Mouse (Mus musculus): ENCODE data around the gene Vps54. TPM values are rescaled to one million over a fixed set of nuclear protein-coding genes. Genes with fewer than 3 reads are reported as not detected.

The Vps54 gene
- polyA plus RNA-seq, 1 experiment from 2014 or later, result 6.7 TPM

DNA sequence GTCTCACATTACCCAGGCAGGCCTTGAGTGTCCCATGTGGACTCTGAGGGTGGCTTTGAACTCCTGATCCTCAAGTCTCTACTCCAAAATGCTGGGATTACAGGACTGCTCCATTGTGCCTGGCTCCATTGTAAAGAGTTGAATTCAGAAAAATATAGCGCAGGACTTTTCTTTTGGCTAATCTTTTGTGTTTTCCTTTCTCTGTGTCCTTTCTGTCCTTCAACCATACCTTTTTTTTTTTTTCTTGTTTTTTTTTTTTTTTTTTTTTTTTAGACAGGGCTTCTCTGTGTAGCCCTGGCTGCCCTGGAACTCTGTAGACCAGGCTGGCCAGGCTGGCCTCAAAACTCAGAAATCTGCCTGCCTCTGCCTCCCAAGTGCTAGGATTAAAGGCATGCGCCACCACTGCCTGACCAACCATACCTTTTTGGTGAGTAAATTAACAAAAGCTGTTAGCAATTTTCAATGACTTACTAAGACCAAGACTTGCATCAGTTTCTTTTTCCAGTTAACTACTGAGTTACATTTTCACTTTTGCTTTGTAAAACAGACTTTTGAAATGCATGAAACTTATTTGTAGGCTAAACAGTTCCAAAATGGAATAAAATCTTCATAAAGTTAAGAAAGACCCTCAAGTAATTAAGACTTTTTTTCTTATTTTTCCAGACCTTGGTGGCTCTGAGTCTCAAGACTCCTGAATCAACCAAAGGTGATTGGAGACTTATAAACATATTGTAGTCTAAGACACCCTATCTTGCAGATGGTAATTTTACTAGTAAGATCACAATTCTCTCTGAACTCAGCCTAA is 1.4 kb upstream of the Vps54 start:
- ATAC-seq (ENCODE audit: low FRiP score, low TSS enrichment) (no peak), DNase-seq (ENCODE audit: low spot score) (no peak)
- no peaks in the 10 kb centered on the region for H3K36me3 ChIP-seq (ENCODE audit: control insufficient read depth, insufficient read depth, low read length)
- no peak overlapping the region for H3K4me2 ChIP-seq (replicated peaks; ENCODE audit: low read depth)
- no peaks in the 10 kb centered on the region for H3K9me3 ChIP-seq (ENCODE audit: control insufficient read depth, low read length)
- H3K4me3 ChIP-seq (ENCODE audit: low read depth, low read length), result no peak overlapping the region
- H3K27me3 ChIP-seq (ENCODE audit: control insufficient read depth, insufficient read depth, low read length), result no peaks in the 10 kb centered on the region
- no peak for TF ChIP-seq EP300 (optimal IDR thresholded peaks at IDR 0.05)
- no peaks in the 10 kb centered on the region for H3K4me1 ChIP-seq (replicated peaks; ENCODE audit: control insufficient read depth, insufficient read depth)
- no peak overlapping the region for H3K27ac ChIP-seq (replicated peaks)
- no peak overlapping the region for H3K9ac ChIP-seq (ENCODE audit: low read length)
- WGBS, result 86% methylated on average over 2 of the region's 2 CpGs

DNA sequence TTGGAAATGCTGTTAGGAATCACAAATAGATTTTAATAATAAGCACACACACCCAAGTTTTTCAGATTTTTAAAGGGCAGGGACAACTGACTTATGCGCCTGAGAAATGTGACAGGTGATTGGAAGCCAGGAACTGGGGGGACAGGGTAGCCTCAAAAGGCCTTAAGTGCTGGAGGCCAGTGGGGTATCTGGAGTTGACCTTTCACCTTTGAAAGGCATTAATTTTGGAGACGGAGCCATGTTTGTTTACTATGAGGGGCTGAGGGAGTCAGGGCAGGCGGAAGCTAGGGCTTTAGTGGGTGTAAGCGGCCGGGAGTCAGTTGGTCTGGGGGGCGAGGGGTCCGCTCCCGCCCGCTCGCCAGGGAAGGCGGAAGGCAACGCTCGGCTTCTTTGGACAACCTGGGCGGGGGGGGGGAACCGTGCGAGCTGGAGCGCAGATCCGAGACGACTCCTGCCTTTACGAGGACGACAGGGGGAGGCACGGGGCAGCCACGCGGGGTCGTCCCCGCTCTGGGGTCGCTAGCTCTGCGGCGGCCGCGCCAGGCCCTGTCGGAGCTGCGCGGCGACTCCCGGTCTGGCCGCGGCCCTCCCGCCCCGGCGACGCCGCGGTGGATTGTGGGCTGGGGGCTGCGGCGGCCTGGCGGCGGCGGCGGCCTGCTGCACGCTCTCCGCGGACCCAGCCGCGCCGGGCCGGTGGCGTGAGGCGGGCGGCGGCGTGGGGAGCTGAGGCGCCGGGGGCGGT is 631 bp upstream of the Vps54 start:
- under 1% methylated on average over 18 of the region's 65 CpGs for WGBS
- Histone ChIP-seq H3K27me3 (ENCODE audit: control insufficient read depth, insufficient read depth, low read length) (no peaks in the 10 kb centered on the region), H3K27ac (replicated peaks) (peak overlapping the region; percentile 98), H3K9ac (ENCODE audit: low read length) (peak overlapping the region; percentile 100), H3K9me3 (ENCODE audit: control insufficient read depth, low read length) (no peaks in the 10 kb centered on the region), H3K36me3 (ENCODE audit: control insufficient read depth, insufficient read depth, low read length) (no peaks in the 10 kb centered on the region), H3K4me2 (replicated peaks; ENCODE audit: low read depth) (peak overlapping the region; percentile 80), H3K4me3 (ENCODE audit: low read depth, low read length) (peak overlapping the region; percentile 98), H3K4me1 (replicated peaks; ENCODE audit: control insufficient read depth, insufficient read depth) (no peaks in the 10 kb centered on the region)
- DNase-seq (ENCODE audit: low spot score) (peak; percentile 67), ATAC-seq (ENCODE audit: low FRiP score, low TSS enrichment) (peak; percentile 76)
- TF ChIP-seq CTCF (IDR thresholded peaks at IDR 0.05; ENCODE audit: low read depth) (peak; percentile 16; the same call in 1 of the 2 replicates), EP300 (optimal IDR thresholded peaks at IDR 0.05) (no peak)

DNA sequence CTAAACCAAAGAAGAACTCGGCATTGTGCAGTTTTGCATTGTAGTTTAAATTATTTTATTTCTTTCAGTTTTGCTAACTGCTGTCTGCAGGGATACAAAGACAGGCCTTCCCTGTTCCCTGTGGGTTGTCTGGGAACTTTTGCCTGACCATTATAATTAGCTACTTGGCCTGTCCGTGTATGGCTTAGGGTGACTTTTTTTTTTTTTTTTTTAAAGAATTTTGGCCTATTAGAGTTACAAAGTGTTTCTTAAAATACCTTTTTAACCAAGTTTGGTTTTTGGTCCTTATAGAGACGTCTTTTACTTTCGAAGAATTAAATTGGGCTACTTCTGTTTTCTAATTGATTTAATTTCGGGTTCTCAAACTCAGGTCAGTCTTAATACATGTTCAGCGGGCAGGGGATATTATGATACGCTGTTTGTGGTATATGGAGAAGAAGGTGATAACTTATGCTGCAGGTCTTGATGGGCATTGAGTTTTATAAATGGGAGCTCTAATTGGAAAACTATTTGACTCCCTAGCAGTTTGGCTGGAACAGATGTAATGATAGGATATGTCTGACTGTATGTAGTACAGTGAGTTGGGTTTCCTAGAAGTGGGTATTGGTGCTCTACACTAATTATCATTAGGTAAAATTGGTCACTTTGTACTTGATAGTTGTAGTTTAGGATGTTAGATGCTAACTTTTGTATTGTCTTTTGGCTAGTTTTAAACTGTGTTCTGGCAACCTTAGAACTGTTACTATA is 855 bp downstream of the Vps54 start:
- ATAC-seq (ENCODE audit: low FRiP score, low TSS enrichment), result no peak
- 21% methylated on average over 7 of the region's 7 CpGs for WGBS
- TF ChIP-seq CTCF (IDR thresholded peaks at IDR 0.05; ENCODE audit: low read depth) (no peak), EP300 (optimal IDR thresholded peaks at IDR 0.05) (no peak)
- no peaks in the 10 kb centered on the region for H3K4me1 ChIP-seq (replicated peaks; ENCODE audit: control insufficient read depth, insufficient read depth)
- peak overlapping the region; percentile 100 for H3K9ac ChIP-seq (ENCODE audit: low read length)
- peak overlapping the region; percentile 80 for H3K4me2 ChIP-seq (replicated peaks; ENCODE audit: low read depth)
- peak overlapping the region; percentile 98 for H3K27ac ChIP-seq (replicated peaks)
- no peaks in the 10 kb centered on the region for H3K36me3 ChIP-seq (ENCODE audit: control insufficient read depth, insufficient read depth, low read length)
- H3K27me3 ChIP-seq (ENCODE audit: control insufficient read depth, insufficient read depth, low read length), result no peaks in the 10 kb centered on the region
- no peak for DNase-seq (ENCODE audit: low spot score)
- H3K4me3 ChIP-seq (ENCODE audit: low read depth, low read length), result peak overlapping the region; percentile 98
- no peaks in the 10 kb centered on the region for H3K9me3 ChIP-seq (ENCODE audit: control insufficient read depth, low read length)

DNA sequence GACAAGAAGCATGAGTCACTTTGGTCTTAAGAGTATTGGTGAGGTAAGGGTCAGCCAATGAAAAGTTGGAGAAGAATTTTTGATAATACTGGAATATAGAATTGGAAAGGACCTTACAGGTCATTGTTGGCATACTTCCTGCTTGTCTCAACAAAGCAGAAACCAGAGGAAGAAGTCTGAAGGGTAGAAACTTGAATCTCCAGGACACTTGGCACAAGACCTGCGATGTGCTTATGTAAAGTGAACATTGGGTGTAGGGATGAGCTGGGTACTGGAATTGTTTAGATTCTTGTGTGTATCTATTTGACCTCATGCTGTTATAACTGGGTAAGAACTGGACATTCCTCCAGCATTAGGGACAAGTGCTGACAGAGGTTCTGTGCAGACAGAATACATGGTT is 2.3 kb downstream of the Vps54 start:
- Histone ChIP-seq H3K9ac (ENCODE audit: low read length) (no peak overlapping the region), H3K4me3 (ENCODE audit: low read depth, low read length) (no peak overlapping the region), H3K4me2 (replicated peaks; ENCODE audit: low read depth) (no peak overlapping the region), H3K4me1 (replicated peaks; ENCODE audit: control insufficient read depth, insufficient read depth) (no peaks in the 10 kb centered on the region), H3K36me3 (ENCODE audit: control insufficient read depth, insufficient read depth, low read length) (no peaks in the 10 kb centered on the region), H3K27me3 (ENCODE audit: control insufficient read depth, insufficient read depth, low read length) (no peaks in the 10 kb centered on the region), H3K9me3 (ENCODE audit: control insufficient read depth, low read length) (no peaks in the 10 kb centered on the region), H3K27ac (replicated peaks) (no peak overlapping the region)
- TF ChIP-seq CTCF (IDR thresholded peaks at IDR 0.05; ENCODE audit: low read depth) (no peak), EP300 (optimal IDR thresholded peaks at IDR 0.05) (no peak)
- DNase-seq (ENCODE audit: low spot score) (no peak), ATAC-seq (ENCODE audit: low FRiP score, low TSS enrichment) (no peak)
- 30% methylated on average over 1 of the region's 1 CpGs for WGBS

DNA sequence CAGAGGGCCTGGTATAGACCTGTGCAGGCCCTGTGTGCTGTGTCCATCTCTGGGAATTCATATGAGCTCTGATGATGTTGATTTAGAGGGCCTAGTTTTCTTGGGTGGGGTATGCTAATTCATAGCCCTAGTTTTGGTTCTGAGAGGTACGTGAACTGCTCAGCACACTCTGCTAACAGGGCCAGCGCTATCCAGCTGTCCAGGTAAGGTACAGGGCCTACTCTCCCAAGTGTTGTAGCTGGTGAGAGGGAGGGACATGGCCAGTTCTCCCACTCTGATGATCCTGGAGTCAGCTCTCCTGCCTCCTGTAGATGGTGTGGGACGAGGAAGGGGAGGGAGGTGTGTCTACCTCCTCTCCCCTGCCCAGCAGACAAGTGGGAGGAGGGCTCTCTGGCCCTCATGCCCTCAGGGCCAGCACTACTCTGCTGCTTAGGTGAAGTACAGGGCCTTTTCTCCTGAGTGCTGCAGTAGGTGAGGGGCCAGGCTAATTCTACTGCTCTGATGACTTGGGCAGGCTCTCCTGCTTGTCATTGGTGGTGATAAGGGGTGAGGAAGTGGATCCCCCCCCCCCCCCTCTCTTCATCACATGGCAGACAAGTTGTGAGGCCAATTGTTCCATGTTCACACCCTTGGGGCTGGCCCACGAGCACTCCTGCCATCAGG is 8.3 kb downstream of the Vps54 start:
- H3K9me3 ChIP-seq (ENCODE audit: control insufficient read depth, low read length), result no peaks in the 10 kb centered on the region
- WGBS, result 78% methylated on average over 4 of the region's 4 CpGs

More for the DNA sequence above, 8.3 kb downstream of the Vps54 start:
- Histone ChIP-seq H3K27ac (replicated peaks) (no peak overlapping the region), H3K9ac (ENCODE audit: low read length) (no peak overlapping the region), H3K27me3 (ENCODE audit: control insufficient read depth, insufficient read depth, low read length) (no peaks in the 10 kb centered on the region), H3K4me1 (replicated peaks; ENCODE audit: control insufficient read depth, insufficient read depth) (no peaks in the 10 kb centered on the region), H3K4me3 (ENCODE audit: low read depth, low read length) (no peak overlapping the region), H3K36me3 (ENCODE audit: control insufficient read depth, insufficient read depth, low read length) (no peaks in the 10 kb centered on the region), H3K4me2 (replicated peaks; ENCODE audit: low read depth) (no peak overlapping the region)
- no peak for TF ChIP-seq EP300 (optimal IDR thresholded peaks at IDR 0.05)
- no peak for TF ChIP-seq CTCF (IDR thresholded peaks at IDR 0.05; ENCODE audit: low read depth)
- peak; percentile 58 for ATAC-seq (ENCODE audit: low FRiP score, low TSS enrichment)
- peak; percentile 20 for DNase-seq (ENCODE audit: low spot score)
